Mouse (Mus musculus) midbrain, postnatal 0 days (tissue): Measurements from ENCODE around the gene N4bp1. TPM values are rescaled to one million over a fixed set of nuclear protein-coding genes. Genes with fewer than 3 reads are reported as not detected.

ENCODE experiments used
- ATAC-seq: fragments of 200-750 bp; cut with Nextera tagmentation; 2 replicates; pipeline ENCODE4 v1.8.0; 2017; ENCODE audit warnings: moderate number of reproducible peaks, mild to moderate bottlenecking, moderate TSS enrichment, moderate library complexity; ENCODE audit not compliant: low FRiP score
- DNase-seq: peaks from one replicate; pipeline ENCODE4 v3.0.0-alpha.2; 2015; ENCODE audit warnings: low spot score
- H3K27ac ChIP-seq: fragments of 300-500 bp; sonication (generic); 2 replicates; pipeline ENCODE4 v1.5.1; 2014; ENCODE audit warnings: low read depth, mild to moderate bottlenecking, low read length, mixed read lengths
- H3K27me3 ChIP-seq: fragments of 300-500 bp; sonication (generic); 2 replicates; pipeline ENCODE4 v1.6.1; 2014; ENCODE audit warnings: low read length, control low read depth, mixed read lengths; ENCODE audit not compliant: insufficient read depth
- H3K36me3 ChIP-seq: fragments of 300-500 bp; sonication (generic); 2 replicates; pipeline ENCODE4 v1.6.1; 2014; ENCODE audit warnings: low read length, control low read depth, mixed read lengths; ENCODE audit not compliant: insufficient read depth
- H3K4me1 ChIP-seq: fragments of 300-500 bp; sonication (generic); 2 replicates; pipeline ENCODE4 v1.6.1; 2014; ENCODE audit warnings: mild to moderate bottlenecking, control low read depth, antibody characterized with exemption, low read length, mixed read lengths; ENCODE audit not compliant: insufficient read depth
- H3K4me2 ChIP-seq: fragments of 300-500 bp; sonication (generic); 2 replicates; pipeline ENCODE4 v1.6.1; 2014; ENCODE audit warnings: low read depth, mild to moderate bottlenecking, low read length, mixed read lengths; ENCODE audit not compliant: poor library complexity, severe bottlenecking
- H3K4me3 ChIP-seq: fragments of 300-500 bp; sonication (generic); 2 replicates; pipeline ENCODE4 v1.5.1; 2014; ENCODE audit warnings: low read depth, mild to moderate bottlenecking, low read length, moderate library complexity
- H3K9ac ChIP-seq: fragments of 300-500 bp; sonication (generic); replicated peaks from 2 replicates; pipeline ENCODE4 v1.6.1; 2014; ENCODE audit warnings: mild to moderate bottlenecking, low read length, moderate library complexity, mixed read lengths; ENCODE audit not compliant: poor library complexity, severe bottlenecking
- H3K9me3 ChIP-seq: fragments of 300-500 bp; sonication (generic); 2 replicates; pipeline ENCODE4 v1.6.1; 2016; ENCODE audit warnings: low read length, control low read depth
- CTCF ChIP-seq: IDR thresholded peaks from 2 replicates; pipeline ENCODE4 v1.5.1; 2016; ENCODE audit warnings: antibody characterized with exemption, mild to moderate bottlenecking
- WGBS: fragments of 180-500 bp; shearing (Covaris S2); extraction: QIAGEN DNeasy Blood & Tissue Kit; methylation state at CpG from one replicate; pipeline ENCODE4 v1.1.7; 2014; 5-methylcytosine and 5-hydroxymethylcytosine counted together
- polyA plus RNA-seq: library from polyadenylated mRNA; unstranded; fragments of >200 nt; fragmentation: Nextera tagmentation; extraction: Ambion mirVana; gene quantifications from 2 replicates; pipeline ENCODE4 v1.2.1, GENCODE M21; 2015
- total RNA-seq: library from RNA; depleted of rRNA; stranded (reverse); fragments of >200 nt; gene quantifications from 2 replicates; pipeline ENCODE4 v1.2.3, GENCODE M21; 2014

N4bp1 gene
- total and polyA plus RNA-seq, 2 experiments from 2014 or later = 5.8 to 16.0 TPM

DNA sequence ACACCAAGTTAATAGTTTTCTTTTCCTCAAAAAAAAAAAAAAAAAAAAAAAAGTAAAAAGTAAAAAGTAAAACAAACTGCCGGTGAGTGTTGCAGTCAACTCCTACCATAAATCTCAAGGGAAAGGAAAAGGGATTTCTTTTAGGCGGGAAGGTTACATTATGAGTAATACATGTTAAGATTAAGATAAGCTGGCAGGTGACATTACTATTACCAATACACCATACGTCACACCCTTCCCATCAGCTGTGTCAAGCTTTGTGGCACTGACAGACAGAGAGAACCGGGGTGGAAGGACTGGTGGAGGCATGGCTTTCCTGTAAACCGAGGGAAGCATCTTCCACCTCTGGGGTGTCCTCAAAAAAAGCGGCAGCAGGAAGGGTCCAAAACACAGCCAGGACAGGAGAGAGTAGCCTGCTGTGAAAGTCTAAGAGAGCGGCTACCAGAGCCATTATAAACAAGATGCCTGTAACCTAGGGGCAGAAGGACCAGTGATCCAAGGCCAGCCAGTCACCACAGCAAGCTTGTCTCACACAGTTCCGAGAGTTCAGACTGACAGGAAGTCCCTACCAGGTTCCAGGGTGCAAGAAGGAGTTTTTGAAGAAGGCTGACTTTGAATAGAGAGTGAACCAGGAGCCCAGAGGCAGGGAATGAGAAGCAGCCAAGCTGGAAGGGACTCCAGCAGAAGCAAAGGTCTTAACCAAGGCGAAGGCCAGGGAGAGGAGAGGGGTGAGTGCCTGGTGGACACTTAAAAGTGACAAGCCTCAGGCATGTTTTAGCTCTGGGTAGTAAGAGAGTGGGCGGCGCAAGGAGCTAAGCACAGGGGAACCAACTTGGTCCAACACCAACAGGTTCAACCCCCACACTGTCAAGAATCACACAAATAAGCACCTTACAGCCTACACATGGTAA lies 2.2 kb downstream of the N4bp1 start:
- peak overlapping the region; percentile 19; the same call in 1 of the 2 replicates for H3K9ac ChIP-seq
- no peaks in the 10 kb centered on the region for H3K9me3 ChIP-seq
- DNase-seq (no peak), ATAC-seq (no peak)
- H3K4me2 ChIP-seq = peak overlapping the region; percentile 78
- H3K27ac ChIP-seq = no peak overlapping the region
- no peaks in the 10 kb centered on the region; the same call in 1 of the 2 replicates for H3K36me3 ChIP-seq
- peak overlapping the region; percentile 76; the same call in 1 of the 2 replicates for H3K4me3 ChIP-seq
- no peak for TF ChIP-seq CTCF
- no peaks in the 10 kb centered on the region for H3K27me3 ChIP-seq
- H3K4me1 ChIP-seq = peaks cover 8% of the 10 kb centered on the region
- WGBS = 74% methylated on average over 11 of the region's 11 CpGs

GRCm38 (mm10) chr8:86881951-86882350 lies 3.1 kb downstream of the N4bp1 start:
- DNase-seq (no peak), ATAC-seq (no peak)
- no peaks in the 10 kb centered on the region for H3K9me3 ChIP-seq
- WGBS = 84% methylated on average over 9 of the region's 9 CpGs
- no peaks in the 10 kb centered on the region; the same call in 1 of the 2 replicates for H3K36me3 ChIP-seq
- no peak overlapping the region for H3K4me3 ChIP-seq
- H3K9ac ChIP-seq = no peak overlapping the region
- H3K4me2 ChIP-seq = no peak overlapping the region
- H3K27me3 ChIP-seq = no peaks in the 10 kb centered on the region
- TF ChIP-seq CTCF = no peak
- H3K4me1 ChIP-seq = peaks cover 8% of the 10 kb centered on the region
- H3K27ac ChIP-seq = no peak overlapping the region

DNA sequence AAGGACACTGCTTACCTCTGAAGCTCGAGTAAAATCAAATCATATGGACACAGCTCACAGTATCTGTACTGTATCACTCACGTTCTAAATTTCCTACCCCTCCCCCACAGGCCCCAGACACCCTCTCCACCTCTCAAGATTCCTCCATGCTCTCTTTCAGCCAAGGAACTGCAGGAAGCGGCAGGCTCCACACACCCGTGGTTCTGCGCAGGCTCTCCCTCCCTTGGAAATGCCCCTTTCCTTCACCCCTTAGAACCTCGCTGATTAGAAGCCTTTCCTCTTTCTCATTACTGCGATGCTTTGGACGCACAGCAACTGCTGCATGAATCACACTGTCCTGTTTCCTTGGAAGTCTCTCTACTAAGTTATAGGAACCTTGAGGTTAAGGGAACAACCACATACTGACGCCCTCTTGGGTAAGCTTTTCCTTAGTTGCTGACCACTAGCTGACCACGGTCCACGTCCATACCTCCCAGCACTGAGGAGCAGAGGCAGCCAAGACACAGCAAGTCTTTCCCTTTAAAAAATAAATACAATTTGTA lies 3.9 kb downstream of the N4bp1 start:
- ATAC-seq (no peak), DNase-seq (no peak)
- H3K9me3 ChIP-seq = no peaks in the 10 kb centered on the region
- no peak overlapping the region for H3K4me2 ChIP-seq
- no peak for TF ChIP-seq CTCF
- no peak overlapping the region for H3K4me3 ChIP-seq
- H3K4me1 ChIP-seq = peaks cover 8% of the 10 kb centered on the region
- 88% methylated on average over 11 of the region's 11 CpGs for WGBS
- no peak overlapping the region for H3K27ac ChIP-seq
- H3K36me3 ChIP-seq = no peaks in the 10 kb centered on the region; the same call in 1 of the 2 replicates
- H3K27me3 ChIP-seq = no peaks in the 10 kb centered on the region
- no peak overlapping the region for H3K9ac ChIP-seq

DNA sequence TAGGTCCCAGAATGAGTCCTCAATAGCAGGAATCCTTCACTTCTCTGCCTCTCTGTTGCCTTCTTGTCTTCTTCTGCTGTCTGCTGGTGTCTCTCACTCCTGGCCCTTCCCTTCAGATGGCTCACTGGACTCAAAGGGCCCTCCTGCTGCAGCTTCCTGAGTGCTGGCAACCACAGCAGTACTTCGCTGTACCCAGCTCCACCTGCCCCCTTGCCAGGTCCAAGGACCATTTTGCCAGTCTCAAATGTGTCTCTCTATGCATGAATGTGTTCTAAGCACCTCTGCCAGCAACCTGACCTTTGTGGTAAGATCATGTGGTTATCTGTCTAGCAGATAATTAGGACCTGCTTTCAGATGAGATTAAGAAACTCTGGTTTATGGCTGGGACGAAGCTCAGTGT lies 8.2 kb downstream of the N4bp1 start:
- H3K4me3 ChIP-seq = no peak overlapping the region
- 85% methylated on average over 2 of the region's 2 CpGs for WGBS
- DNase-seq = no peak
- H3K9me3 ChIP-seq = no peaks in the 10 kb centered on the region
- no peak overlapping the region for H3K27ac ChIP-seq
- H3K9ac ChIP-seq = no peak overlapping the region
- TF ChIP-seq CTCF = no peak
- no peak overlapping the region for H3K4me2 ChIP-seq
- no peaks in the 10 kb centered on the region for H3K27me3 ChIP-seq
- H3K36me3 ChIP-seq = no peaks in the 10 kb centered on the region; the same call in 1 of the 2 replicates
- ATAC-seq = no peak
- H3K4me1 ChIP-seq = no peaks in the 10 kb centered on the region; the same call in 1 of the 2 replicates

- no peak overlapping the region for H3K9ac ChIP-seq
- H3K27me3 ChIP-seq = no peaks in the 10 kb centered on the region
- H3K27ac ChIP-seq = no peak overlapping the region
- 96% methylated on average over 2 of the region's 2 CpGs for WGBS
- no peak overlapping the region for H3K4me2 ChIP-seq
- peaks cover 5% of the 10 kb centered on the region; the same call in 1 of the 2 replicates for H3K4me1 ChIP-seq
- no peak for TF ChIP-seq CTCF
- DNase-seq = no peak
- ATAC-seq = no peak
- H3K36me3 ChIP-seq = no peaks in the 10 kb centered on the region
- no peak overlapping the region for H3K4me3 ChIP-seq
- H3K9me3 ChIP-seq = no peaks in the 10 kb centered on the region
These were observed 11.0 kb downstream of the N4bp1 start for GRCm38 (mm10) chr8:86874055-86874454.

GRCm38 (mm10) chr8:86873151-86873550 lies 11.9 kb downstream of the N4bp1 start:
- WGBS = 46% methylated on average over 2 of the region's 2 CpGs
- Histone ChIP-seq H3K4me1 (peaks cover 5% of the 10 kb centered on the region; the same call in 1 of the 2 replicates), H3K27me3 (no peaks in the 10 kb centered on the region), H3K9ac (no peak overlapping the region), H3K9me3 (no peaks in the 10 kb centered on the region), H3K27ac (no peak overlapping the region), H3K36me3 (no peaks in the 10 kb centered on the region), H3K4me2 (no peak overlapping the region), H3K4me3 (no peak overlapping the region)
- DNase-seq = peak; percentile 42
- no peak for ATAC-seq
- TF ChIP-seq CTCF = no peak
